Mouse (Mus musculus) CH12F3 (cell line): Measurements from ENCODE around the gene Myo3b.
"Not testable (repeated sequence)": the region's sequence is repeated elsewhere in the genome, so short reads cannot be mapped to it uniquely, and the experiment has no call there.

Source experiments
- in situ Hi-C: fragments of 300-500 bp; cut with MboI; formaldehyde crosslinking; loops from 2 replicates; pipeline ENCODE4 v1.14.3; 2020; ENCODE audit warnings: low sequenced_read_pairs

Myo3b gene

DNA sequence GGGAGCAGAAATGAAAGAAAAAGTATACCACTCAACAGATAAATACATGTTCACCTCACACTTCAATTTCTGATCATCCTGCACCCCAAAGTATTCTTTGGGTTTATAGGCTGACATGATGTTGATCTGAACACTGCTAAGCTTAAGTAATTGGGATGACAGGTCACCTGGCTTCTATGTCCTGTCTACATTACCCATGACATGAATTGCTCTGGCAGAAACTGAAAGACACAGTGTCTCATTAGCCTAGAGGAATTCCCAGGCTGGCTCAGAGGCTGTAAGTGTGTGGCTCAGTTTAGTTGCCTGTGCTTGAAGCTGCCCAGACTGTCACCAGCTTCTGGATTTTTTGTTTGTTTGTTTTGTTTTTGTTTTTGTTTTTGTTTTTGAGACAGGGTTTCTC lies 139.3 kb downstream of the Myo3b start:
- in situ Hi-C loops, result no loop called here

DNA sequence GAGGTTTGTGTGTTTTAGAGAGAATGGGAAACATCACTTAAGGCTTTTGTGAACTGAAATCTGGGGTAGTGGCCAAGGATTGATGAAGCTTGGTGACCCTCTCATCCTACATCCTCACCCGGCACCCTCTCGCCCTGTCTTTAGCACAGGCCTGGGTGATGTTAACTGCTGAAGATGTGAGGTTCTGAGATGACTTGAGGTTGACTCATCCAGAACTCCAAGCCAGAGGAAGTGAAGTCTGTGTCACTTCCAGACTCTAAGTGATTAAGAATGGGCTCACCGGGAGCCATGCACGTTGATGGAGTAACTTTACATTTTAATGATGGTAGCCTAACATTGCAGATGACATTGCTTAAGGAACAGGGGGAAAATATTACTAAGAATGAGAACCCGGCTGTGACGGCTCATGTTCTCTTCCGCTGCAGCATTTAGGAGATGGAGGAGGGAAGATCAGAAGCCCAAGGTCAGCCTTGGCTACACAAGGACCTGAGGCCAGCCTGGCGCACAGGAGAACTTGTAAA lies 143.3 kb downstream of the Myo3b start:
- in situ Hi-C loops, result no loop called here

DNA sequence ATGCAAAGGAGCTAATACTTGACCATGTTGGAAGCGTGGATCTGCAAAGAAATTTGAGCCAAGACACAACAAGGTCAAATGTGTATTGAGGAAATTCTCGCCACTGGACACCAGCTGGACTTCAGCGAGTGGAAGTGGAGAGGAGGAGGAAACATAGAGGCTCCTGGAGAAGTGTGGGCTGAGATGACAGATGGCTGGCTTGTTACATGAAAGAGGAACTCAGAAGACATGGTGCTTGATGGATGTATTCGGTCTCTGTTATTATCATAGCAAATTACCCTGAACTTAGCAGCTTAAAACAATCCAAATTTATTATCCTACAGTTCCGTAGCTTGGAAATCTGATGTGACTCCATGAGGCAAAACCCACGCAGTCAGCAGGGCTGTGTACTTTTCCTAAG lies 148.1 kb downstream of the Myo3b start:
- in situ Hi-C loops, result no loop called here

DNA sequence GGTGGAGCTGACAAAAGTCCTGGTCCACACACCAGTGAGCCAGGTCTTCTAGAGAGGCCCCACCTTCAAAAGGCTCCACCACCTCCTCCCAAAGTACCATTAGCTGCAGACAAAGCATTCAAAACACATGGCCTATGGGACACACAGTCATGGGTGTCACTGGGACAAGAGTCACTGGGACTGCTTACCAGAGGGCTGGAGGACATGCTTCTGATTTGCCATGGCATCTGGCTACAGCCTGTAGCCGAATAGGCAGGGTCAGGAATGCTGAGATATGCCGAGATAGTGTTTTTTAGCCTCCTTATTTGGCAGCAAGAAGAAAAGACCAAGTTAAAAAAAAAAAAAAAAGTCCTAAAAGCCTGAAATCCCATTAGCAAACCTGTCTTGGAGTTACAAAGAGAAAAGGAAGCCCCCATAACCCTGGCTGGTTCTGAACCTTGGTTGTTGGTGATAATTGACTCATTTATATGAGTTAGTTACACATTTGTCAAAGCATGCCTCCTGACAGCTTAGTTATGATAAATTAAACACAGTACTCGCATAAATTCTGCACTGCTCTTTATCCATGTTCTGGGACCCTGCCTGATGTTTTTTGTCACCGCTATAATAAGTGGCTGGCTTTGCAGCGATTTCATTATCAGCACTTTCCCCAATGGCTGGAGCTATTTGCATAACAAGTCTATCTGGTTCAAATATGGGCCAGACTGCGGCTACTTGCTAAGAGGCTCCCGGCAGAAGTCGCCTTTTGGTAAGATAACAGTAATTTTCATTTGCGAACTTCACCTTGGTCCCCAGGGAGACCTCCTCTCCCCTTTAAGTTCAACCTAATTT lies 156.7 kb downstream of the Myo3b start:
- in situ Hi-C loops, result no loop called here

DNA sequence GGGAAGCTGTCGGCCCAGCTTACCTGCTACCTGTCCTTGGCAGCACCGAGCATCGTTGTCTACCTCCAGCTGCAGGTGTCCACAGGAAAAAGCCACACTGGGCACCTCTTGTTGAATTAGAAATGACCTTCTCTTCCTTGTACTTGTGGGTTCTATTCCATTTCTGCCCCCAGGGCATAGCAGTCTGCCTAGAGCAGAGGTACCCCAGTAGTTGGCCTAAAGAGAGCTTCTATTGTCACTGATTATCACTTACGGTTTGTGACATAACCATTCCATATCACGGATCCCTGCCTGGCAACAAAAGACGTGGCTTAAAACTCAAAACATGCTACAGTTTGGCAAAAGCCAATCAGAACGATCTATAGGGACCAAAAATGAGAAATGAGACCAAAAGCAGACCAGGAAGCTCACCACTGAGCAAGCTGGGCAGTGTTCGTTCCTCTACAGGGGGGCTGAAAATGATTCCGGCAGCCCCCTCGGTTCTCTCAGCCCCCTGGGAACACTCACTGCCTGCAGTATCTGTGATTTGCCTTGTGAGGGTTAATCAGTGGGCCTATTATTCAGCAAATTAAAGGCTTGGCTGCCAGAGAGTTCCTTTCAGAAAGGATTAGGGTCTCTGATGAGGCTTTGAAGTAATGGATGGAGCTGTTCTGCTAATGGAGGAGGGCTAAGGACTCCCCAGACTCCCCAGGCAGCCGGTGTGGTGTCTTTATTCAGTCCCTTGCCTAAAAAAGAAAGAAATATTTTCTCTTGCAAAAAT lies 163.1 kb downstream of the Myo3b start:
- in situ Hi-C loops, result no loop called here

DNA sequence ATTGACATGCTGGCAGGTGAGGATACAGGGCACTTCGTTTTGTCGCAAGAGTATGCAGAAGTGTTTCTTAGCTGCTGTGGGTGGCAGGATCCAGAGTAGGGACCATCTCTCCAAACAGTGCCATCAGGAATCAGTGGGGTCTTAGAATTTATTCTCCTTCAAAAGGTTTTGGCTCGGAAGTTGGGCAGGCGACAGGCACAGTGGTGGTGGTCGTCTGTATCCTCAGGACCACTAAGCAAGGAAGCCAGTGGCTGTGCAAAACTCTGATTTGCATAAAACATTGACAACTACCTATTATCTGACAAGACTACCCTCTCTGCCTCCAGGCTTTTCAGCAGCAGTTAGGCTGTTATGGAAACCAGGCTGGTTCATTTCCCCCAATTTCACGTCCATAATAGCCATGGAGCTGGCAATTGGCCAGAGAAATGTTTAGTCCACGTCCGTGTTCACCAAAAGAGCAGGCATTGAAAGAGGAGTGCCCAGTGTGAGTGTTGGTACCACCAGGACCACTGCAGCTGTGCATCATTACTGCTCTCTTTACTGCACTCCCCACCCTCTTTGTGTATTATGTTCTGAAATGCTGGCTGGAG lies 163.7 kb downstream of the Myo3b start:
- in situ Hi-C loops, result no loop called here

DNA sequence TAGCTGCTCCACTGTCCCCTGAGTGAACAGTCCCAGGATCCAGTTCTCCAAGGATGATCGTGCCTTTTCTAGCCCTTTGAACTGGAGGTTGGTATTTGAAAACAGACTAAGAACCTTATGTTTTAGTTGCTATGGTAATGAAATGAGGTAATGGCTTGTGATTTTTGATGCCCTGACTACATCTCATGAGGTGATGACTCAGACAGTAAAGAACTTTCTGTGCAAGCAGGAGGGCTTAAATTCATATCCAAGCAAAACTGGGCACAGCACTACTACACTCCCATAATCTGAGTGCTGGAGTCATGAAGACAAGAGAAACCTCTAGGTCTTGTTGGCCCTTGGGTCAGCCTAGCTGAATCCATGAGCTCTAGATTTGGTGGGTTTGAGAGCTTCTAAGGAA lies 169.5 kb downstream of the Myo3b start:
- in situ Hi-C loops, result no loop called here

DNA sequence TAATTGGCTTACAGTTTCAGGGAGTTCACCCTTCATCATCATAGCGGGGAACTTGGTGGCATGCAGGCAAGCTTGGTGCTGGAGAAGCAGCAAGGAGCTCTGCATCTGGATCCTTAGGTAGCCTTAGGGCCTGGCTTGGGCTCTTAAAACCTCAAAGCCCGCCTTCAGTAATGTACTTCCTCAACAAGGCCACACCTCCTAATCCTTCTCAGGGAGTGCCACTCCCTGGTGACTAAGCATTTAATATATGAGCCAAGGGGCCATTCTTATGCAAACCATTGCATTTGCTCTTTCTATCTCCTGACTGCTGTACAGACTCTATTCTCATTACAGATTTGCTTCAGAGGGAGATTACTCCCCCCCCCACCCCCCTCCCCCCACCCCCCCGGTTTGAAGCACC lies 170.9 kb downstream of the Myo3b start:
- in situ Hi-C loops, result no loop called here

DNA sequence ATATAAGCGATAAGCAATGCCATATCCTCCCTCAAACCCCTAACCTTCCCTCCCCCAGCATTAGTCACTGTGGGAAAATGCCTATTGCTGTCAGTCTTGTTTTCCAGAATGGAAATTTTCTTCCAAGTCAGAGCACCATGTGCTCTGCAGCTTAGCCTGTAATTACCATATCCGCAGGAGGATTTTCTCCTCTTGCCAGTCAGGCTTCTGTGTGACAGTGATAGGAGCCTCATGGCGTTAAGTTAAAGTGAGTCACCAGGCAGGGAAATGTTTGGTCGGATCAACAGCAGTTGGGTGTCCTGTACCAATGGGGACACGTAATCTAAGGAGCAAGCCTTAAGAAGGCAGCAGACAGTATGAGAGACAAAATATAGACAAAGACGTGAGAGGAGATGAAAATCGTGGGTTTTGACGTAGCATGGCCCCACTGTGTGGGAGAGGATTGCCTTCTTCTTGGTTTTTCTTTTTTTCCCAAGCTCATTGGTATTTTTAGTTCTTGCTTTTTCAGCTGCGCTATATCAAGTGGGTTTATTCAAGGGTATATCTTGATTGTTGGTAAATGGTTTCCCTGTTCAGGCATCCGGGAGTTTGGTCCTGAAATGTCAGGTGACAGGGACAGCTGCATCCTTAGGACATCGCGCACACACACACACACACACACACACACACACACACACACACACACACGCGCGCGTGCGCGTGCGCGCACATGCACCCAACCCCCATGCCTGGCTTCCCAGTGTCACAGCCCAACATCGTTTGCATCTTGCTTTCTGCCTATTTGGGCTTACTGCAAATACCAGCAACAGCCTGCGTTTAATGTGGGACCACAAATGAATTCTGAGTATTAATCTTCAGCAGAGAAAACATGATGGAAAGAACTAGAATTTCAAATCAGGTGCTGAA lies 171.8 kb downstream of the Myo3b start:
- in situ Hi-C loops, result no loop called here

DNA sequence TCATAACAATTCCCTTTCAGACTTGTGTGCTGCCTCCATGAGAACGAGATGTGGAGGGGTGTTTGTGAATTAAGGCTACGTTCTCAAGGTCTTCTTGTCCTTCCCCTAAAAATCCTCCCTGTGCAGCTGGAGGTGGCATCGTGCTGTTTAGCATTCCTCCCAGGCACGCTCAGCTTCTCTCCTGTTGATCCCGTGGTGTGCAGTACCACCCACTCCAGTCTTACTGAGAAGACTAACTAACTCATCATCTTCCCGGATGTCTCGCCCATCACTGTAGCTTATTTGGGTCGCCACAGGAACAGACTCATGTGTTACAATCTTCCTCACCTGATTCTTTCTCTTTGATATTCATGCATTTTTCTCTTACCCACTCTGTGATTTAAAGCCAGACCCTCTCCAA lies 175.5 kb downstream of the Myo3b start:
- in situ Hi-C loops, result no loop called here

DNA sequence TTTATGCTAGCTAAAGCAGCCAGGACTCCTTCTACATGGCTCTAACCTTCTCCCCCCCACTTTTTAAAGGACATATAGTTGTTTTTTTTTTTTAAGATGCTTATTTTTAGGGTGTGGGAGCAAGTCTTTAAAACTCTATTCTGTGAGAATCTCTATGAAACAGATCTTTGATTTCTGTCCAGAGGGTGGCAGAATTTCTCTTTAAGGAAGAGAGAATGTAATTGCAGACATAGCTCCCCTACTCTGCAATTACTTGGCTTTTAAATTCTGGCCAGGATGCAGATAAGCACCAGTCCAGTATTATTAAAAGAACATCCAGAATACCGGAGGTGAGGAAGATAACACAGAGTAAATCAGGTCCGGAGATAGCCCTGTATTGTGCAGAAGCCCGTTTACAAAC lies 178.9 kb downstream of the Myo3b start:
- in situ Hi-C loops, result no loop called here

DNA sequence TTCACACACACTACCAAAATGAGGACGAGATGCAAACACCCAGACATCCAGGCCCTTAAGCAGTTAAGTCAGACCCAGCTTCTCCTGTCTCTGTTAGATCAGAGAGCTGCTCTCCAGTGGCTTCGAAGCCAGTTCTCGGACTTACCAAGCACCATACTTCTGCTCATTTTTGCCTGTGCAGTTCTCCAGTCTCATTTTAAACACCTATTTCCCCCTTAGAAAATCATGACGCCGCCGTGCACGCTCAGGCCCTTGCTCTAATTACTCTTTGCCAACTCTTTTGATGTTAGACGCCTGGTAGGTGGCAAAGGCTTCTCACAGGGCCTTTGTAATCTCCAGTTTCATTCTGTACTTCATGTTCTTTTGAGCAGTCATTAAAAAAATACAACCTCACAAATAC lies 179.5 kb downstream of the Myo3b start:
- in situ Hi-C loops, result no loop called here

DNA sequence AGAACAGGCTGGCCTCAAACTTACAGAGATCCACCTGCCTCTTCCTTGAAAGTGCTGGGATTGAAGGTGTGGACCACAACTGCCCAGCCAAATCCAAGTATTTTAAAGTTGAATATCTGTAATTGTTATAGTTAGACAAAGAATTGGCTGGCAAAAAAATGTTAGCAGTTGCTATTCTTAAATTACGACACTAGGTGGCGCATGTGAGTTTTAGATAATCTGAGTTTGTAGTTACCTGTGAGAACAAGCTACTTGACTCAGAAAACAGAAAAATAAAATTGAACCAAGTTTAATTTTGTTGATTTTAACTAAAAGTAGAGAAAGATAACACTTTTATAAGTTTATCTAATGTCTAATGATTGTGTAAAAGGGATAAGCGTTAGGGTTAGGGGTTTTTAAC lies 187.8 kb downstream of the Myo3b start:
- in situ Hi-C loops, result loop anchor here (10.0 kb wide), 1 partner anchor 308 kb away; no protein-coding TSS in a partner anchor

DNA sequence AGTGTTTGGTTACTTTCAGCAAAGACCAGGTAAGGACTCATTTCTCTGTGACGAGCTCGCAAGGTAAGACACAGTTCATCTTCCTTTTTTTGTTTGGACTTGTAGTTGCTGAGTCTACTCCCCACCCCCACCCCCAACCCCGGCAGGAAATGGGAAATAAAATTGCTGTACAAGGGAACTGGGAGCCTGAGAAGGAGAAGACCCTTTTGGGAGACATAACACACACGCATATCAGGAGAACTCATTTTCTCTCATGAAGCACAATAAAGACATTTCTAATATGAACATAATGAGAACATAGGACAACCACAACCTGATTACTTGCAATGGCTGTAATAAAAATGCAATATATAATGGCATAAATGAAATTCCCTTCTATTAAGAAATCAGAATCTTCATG lies 195.5 kb downstream of the Myo3b start:
- in situ Hi-C loops, result not testable (repeated sequence)

DNA sequence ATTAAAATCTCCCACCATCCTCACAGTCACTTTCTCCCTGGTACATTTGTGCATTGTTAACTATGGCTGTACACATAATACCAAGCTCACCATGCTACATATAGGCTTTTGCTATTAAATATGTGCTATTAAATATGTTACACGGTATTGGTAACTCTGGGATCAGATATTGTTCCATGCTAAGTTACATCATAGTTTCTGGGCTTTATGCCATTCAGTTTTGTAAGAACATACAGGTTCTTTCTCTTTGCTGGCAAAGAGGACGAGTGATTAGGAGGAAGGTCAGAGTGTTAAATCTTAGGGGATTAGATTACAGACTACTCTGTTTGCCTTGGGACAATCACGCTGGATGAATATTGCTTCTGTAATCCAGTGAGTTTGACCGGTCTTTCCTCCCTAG lies 207.1 kb downstream of the Myo3b start:
- in situ Hi-C loops, result no loop called here

DNA sequence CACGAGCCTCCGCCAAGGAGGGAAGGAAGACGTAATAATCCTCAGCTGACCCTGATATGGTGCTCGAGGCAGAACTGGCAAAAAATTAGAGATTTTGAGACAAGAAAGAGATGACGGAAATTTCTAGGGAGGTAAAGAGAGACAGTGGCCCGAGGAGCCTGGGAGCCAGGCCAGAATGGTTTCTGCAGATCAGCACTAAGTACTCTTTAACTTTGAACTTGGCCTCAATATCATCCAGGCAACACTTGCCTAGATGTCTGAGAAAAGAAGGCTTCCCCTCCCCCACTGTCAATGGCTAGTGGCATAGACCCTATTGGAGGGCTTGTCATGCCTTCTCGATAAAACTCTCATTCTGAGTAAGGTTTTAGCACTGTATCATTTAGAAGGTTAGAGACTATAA lies 209.7 kb downstream of the Myo3b start:
- in situ Hi-C loops, result no loop called here

DNA sequence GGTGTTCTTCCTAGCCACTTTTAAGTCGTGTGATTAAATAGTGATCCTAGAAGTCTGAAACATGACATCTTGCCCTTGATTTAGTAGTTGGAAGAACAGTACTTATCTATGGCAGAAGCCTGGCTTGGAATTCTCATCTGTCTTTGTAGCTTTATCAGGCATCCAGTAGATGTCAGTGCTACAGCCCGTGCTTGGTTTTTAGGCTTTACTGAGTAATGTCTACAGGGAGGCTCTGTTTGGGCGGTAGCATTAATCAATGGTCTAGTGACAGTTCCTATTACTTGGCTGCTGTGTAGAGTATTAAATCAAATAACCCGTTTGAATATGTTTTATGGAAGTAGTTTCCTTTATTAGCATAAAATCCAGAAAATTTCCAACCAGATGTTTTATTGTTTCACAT lies 210.9 kb downstream of the Myo3b start:
- in situ Hi-C loops, result no loop called here

DNA sequence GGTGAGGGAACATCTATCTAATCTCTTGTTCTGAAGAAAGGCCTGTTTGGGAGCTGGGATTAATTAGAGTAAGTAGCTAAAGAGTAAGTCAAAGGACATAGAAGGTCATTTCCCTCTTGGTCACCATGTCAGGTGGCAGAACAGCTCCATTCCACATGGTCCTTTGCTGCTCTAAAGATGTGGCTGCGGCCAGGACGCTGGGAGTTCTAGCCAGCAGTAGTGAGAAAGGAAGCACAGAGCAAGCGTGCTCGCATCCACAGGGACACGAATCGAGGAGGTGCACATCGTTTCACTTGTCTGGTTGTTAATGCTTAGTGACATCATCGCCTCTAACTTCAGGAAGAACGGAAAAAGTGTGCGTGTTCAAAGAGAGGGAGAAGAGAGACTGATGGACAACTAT lies 212.3 kb downstream of the Myo3b start:
- in situ Hi-C loops, result no loop called here

DNA sequence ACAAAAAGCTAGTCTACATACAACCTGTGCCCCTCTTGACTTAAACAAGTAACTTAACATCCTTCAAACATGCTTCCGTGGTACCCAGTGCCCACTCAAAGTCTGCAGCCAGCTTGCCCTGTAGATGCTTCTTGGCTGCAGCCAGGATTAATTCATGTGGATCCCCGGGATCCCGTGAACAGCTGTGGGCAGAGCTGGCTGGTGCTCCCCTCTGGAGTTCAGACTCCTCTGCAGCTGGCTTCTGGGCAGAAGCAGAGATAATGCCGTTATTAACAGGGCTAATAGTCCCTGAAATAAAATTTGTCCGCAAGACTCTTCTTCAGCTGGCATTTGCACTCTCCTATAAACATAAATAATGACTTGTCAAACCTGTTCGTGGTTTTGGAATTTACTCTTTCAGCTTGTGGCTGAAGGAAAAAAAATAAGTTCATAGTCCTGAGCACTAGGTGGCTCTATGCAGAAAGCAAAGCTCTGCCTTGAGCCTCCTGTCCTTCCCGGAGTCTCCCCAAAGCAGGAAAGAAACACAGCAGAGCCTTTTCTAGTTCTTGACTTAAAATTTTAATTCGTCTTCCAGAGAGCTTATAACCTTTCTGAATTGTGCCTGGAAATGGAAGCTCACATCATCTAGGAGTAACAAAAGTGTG lies 220.6 kb downstream of the Myo3b start:
- in situ Hi-C loops, result no loop called here

DNA sequence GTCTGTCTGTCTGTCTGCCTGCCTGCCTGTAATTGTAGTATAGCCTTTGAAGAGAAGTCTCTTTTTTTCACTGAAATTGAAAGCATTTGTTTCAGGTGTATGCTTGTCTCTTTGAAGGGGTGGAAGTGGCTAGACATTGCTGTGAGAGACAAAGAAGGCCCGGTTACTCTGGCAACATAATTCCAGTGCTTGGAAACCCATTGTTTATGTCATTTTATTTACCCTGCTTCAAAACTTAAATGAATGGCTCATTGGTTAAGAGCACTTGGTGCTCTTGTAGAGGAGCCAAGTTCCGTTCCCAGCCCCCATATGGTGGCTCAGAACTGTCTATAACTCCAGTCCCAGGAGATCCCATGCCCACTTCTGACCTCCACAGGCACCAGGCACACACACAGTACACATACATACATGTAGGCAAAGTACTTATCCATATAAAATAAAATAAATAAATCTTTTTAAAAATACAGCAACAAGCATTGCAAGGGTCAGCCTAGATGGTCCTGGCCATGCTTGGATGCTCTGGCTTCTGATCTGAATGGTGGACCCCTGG lies 221.8 kb downstream of the Myo3b start:
- in situ Hi-C loops, result no loop called here
